ENCODE assay signal across 11 mouse cellular contexts in the genomic region with DNA sequence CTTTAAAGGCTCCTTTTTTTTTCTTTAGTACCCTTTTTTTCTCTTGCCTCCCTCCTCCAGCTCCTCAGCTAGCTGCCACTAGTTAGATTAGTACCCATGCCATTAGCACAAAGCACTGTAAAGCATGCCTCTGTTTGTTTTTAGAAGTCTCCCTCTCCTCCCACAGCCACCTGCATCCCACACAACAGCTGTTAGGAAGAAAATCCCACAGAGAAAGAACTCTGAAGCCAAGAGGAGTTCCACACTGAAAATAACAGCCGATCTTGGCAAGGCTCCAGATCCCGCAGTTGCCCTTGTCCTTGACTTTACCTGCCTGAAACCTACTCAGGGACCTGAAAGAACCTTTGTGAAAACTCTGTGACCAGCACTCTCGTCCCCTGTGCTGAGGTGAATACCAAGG. TPM values are rescaled to one million over a fixed set of nuclear protein-coding genes. Genes with fewer than 3 reads are reported as not detected.
DNase-seq lines count a peak whose midpoint lies in the region; ATAC-seq and TF ChIP-seq lines count a peak whose summit lies in the region.
"Had no signal": no experiment of that assay in that cellular context is flagged by ENCODE, and none has a peak within 500 bp of the region (broad histone marks: within the 10 kb centered on the region; RNA-seq: fewer than 3 reads in every experiment).

No protein-coding gene starts in this region.

- H3K4me2 ChIP-seq in kidney, embryonic 15.5 days: no peak overlapping the region
- H3K4me2 ChIP-seq in liver, embryonic 12.5 days: no peak overlapping the region
- H3K4me2 ChIP-seq: heart, embryonic 11.5 days had no signal

- no peak overlapping the region for H3K4me3 ChIP-seq in kidney, embryonic 15.5 days (replicated peaks)
- no peak overlapping the region for H3K4me3 ChIP-seq in liver, embryonic 12.5 days
- no peak overlapping the region for H3K4me3 ChIP-seq in lung, adult 2 months (replicated peaks; ENCODE audit: extremely low read depth, low read depth, low read length)

- TF ChIP-seq POLR2A in lung, adult 2 months (IDR thresholded peaks at IDR 0.05; ENCODE audit: borderline replicate concordance, extremely low read depth, low read depth, low read length): no peak

- DNase-seq in frontal cortex, postnatal 10 days (ENCODE audit: low spot score in 2 of 2): no peak
- DNase-seq in cerebellum, adult 18-20 months: peak; percentile 6 to 22
- DNase-seq in left cerebral cortex, postnatal 14 days (ENCODE audit: low spot score in 2 of 2): peak; percentile 50 to 69
- DNase-seq in lung, adult 2 months: no peak
- DNase-seq: lung, postnatal 4 days had no signal

- H3K9me3 ChIP-seq in kidney, embryonic 15.5 days (replicated peaks): no peaks in the 10 kb centered on the region
- H3K9me3 ChIP-seq in liver, embryonic 12.5 days (replicated peaks): no peaks in the 10 kb centered on the region

- 32% methylated on average over 3 of the region's 3 CpGs for WGBS in kidney, embryonic 15.5 days
- WGBS in liver, embryonic 12.5 days (ENCODE audit: insufficient replicate concordance): 59% methylated on average over 3 of the region's 3 CpGs
- WGBS in lung, adult 2 months: 36% methylated on average over 3 of the region's 3 CpGs

- peaks cover 8% of the 10 kb centered on the region for H3K4me1 ChIP-seq in kidney, embryonic 15.5 days
- H3K4me1 ChIP-seq in liver, embryonic 12.5 days: no peaks in the 10 kb centered on the region
- no peaks in the 10 kb centered on the region for H3K4me1 ChIP-seq in lung, adult 2 months (ENCODE audit: control insufficient read depth, insufficient read depth, low read length)

- peak; percentile 75 for ATAC-seq in frontal cortex, adult (ENCODE audit: low TSS enrichment)
- peak; percentile 64; the same call in 1 of the 2 replicates for ATAC-seq in kidney, embryonic 15.5 days (replicated peaks; ENCODE audit: low FRiP score)
- no peak for ATAC-seq in liver, embryonic 12.5 days
- ATAC-seq in monocyte, adult 5-6 weeks (replicated peaks; ENCODE audit: insufficient number of reproducible peaks, low FRiP score, low TSS enrichment, poor library complexity, severe bottlenecking): no peak

- H3K9ac ChIP-seq in kidney, embryonic 15.5 days: no peak overlapping the region
- no peak overlapping the region for H3K9ac ChIP-seq in liver, embryonic 12.5 days

- H3K27me3 ChIP-seq in kidney, embryonic 15.5 days: no peaks in the 10 kb centered on the region
- no peaks in the 10 kb centered on the region for H3K27me3 ChIP-seq in liver, embryonic 12.5 days (replicated peaks)

- intact Hi-C loops in left cerebral cortex, postnatal 14 days (cut with DNase I): no loop called here

- TF ChIP-seq CTCF in lung, adult 2 months (IDR thresholded peaks at IDR 0.05; ENCODE audit: insufficient read depth, low read length): no peak

- H3K36me3 ChIP-seq in kidney, embryonic 15.5 days: no peaks in the 10 kb centered on the region
- no peaks in the 10 kb centered on the region for H3K36me3 ChIP-seq in liver, embryonic 12.5 days

- no peak overlapping the region for H3K27ac ChIP-seq in kidney, embryonic 15.5 days
- no peak overlapping the region for H3K27ac ChIP-seq in liver, embryonic 12.5 days

RNA-seq across cellular contexts. Expression of a gene that starts 38.5 kb away (rescaled TPM):
- 0.30 and 0.39 TPM in 2 replicates for polyA plus RNA-seq in kidney, embryonic 15.5 days (2015; fragmentation: Nextera tagmentation; extraction: Ambion mirVana)
- 100 to 1,000 TPM; 271 to 278 TPM for total RNA-seq in left cerebral cortex, postnatal 14 days (2021)
- polyA plus RNA-seq in liver, embryonic 12.5 days (2016; fragmentation: Nextera tagmentation; extraction: Ambion mirVana): 0.20 and 0.37 TPM in 2 replicates
- 1.6 and 3.6 TPM in 2 replicates for polyA plus RNA-seq in lung, adult 2 months (2012; rRNA removed)
- 51.1 to 76.6 TPM (median 54.2 TPM) in 3 replicates for total RNA-seq in monocyte, adult 5-6 weeks (2017)
- polyA plus RNA-seq: C2C12 had no signal

Comparison
In these comparisons a context has a peak if more than half of its experiments do, and no peak if none do; other contexts are left out.
1. ATAC-seq: peak in frontal cortex, adult (single experiment) and kidney, embryonic 15.5 days (single experiment); none in liver, embryonic 12.5 days (single experiment) and monocyte, adult 5-6 weeks (single experiment).
2. DNase-seq: peak in cerebellum, adult 18-20 months (2 of 2) and left cerebral cortex, postnatal 14 days (2 of 2); none in frontal cortex, postnatal 10 days (0 of 2) and lung, adult 2 months (single experiment).